Mouse (Mus musculus) olfactory bulb, adult 2 months (tissue): ENCODE measurements around the gene Tgif1.

Experiments
- CTCF ChIP-seq: fragments of 200-500 bp; IDR thresholded peaks from 2 replicates; pipeline ENCODE4 v1.5.1; 2012; ENCODE audit warnings: low read depth, mild to moderate bottlenecking, low read length, moderate library complexity; ENCODE audit not compliant: insufficient read depth
- POLR2A ChIP-seq: fragments of 200-500 bp; IDR thresholded peaks from 2 replicates; pipeline ENCODE4 v1.6.1; 2012; ENCODE audit warnings: mild to moderate bottlenecking, low read depth, low read length, moderate library complexity; ENCODE audit not compliant: insufficient read depth

DNA sequence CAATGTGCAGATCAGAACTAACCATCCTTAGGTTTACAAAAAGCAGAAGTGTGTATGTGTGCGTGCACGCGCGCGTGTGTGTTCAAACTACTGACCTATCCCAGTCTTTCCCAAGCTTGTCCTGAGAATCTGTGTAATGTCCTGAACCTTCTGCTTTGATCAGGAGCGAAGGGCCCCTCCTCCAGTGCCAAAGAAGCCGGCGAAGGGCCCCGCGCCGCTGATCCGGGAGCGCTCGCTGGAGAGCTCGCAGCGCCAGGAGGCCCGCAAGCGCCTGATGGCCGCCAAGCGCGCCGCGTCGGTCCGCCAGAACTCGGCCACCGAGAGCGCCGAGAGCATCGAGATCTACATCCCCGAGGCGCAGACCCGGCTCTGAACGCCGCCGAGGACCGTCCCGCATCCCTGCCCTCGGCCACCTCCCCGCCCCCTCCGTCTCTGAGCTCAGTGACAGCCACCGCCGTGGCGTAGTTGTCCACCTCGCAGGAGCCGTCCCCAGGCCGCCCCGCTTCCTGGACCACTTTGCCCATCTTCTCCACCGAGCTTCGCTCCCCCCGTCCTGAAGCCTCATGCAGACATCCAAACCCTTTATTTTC, 35.4 kb downstream of the Tgif1 start:
- TF ChIP-seq POLR2A (no peak), CTCF (no peak)
